Mouse (Mus musculus): ENCODE results near the gene Cutc. TPM values are rescaled to one million over a fixed set of nuclear protein-coding genes. Genes with fewer than 3 reads are reported as not detected.

The Cutc gene
- polyA plus RNA-seq, 1 experiment from 2014 or later, result 7.5 TPM

- Histone ChIP-seq H3K4me1 (ENCODE audit: control insufficient read depth, insufficient read depth, low read length) (no peaks in the 10 kb centered on the region), H3K9me3 (replicated peaks; ENCODE audit: control insufficient read depth, low read length, poor library complexity, severe bottlenecking) (no peaks in the 10 kb centered on the region), H3K4me2 (ENCODE audit: low read length) (no peak overlapping the region), H3K9ac (ENCODE audit: low read depth, low read length) (no peak overlapping the region), H3K27me3 (ENCODE audit: control insufficient read depth, insufficient read depth, low read depth, low read length) (no peaks in the 10 kb centered on the region), H3K36me3 (ENCODE audit: control insufficient read depth, insufficient read depth, low read length) (peaks cover 16% of the 10 kb centered on the region), H3K27ac (ENCODE audit: low read length) (no peak overlapping the region), H3K4me3 (ENCODE audit: low read depth, low read length) (no peak overlapping the region)
- 81% methylated on average over 8 of the region's 8 CpGs for WGBS
- no peak for ATAC-seq
Measured at GRCm38 (mm10) chr19:43722891-43723290, 29.9 kb upstream of the Cutc start.

DNA sequence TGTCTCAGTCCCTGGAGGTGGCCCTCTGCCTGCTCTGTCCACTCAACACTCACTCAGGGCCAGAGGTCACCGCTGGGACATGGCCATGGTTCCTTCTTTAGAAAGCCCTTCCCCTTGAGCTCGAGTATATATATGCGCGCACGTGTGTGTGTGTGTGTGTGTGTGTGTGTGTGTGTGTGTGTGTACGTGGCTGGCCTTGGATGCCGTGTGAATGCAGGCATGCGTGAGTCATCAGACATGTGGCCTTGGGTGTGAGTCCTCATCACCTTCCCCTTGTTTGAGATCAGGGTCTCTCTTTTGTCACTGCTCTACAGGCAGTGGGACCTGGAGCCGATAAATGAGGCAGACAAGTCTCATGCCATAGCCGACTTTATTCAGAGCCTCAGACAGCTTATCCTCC lies 29.3 kb upstream of the Cutc start:
- H3K27ac ChIP-seq (ENCODE audit: low read length), result no peak overlapping the region
- H3K4me1 ChIP-seq (ENCODE audit: control insufficient read depth, insufficient read depth, low read length), result no peaks in the 10 kb centered on the region
- H3K9ac ChIP-seq (ENCODE audit: low read depth, low read length), result no peak overlapping the region
- no peak overlapping the region for H3K4me2 ChIP-seq (ENCODE audit: low read length)
- no peak overlapping the region for H3K4me3 ChIP-seq (ENCODE audit: low read depth, low read length)
- WGBS, result 82% methylated on average over 9 of the region's 10 CpGs
- H3K9me3 ChIP-seq (replicated peaks; ENCODE audit: control insufficient read depth, low read length, poor library complexity, severe bottlenecking), result no peaks in the 10 kb centered on the region
- no peaks in the 10 kb centered on the region for H3K27me3 ChIP-seq (ENCODE audit: control insufficient read depth, insufficient read depth, low read depth, low read length)
- H3K36me3 ChIP-seq (ENCODE audit: control insufficient read depth, insufficient read depth, low read length), result peaks cover 18% of the 10 kb centered on the region
- ATAC-seq, result no peak

GRCm38 (mm10) chr19:43724194-43724593 lies 28.6 kb upstream of the Cutc start:
- Histone ChIP-seq H3K4me1 (ENCODE audit: control insufficient read depth, insufficient read depth, low read length) (no peaks in the 10 kb centered on the region), H3K9ac (ENCODE audit: low read depth, low read length) (no peak overlapping the region), H3K36me3 (ENCODE audit: control insufficient read depth, insufficient read depth, low read length) (peaks cover 21% of the 10 kb centered on the region), H3K9me3 (replicated peaks; ENCODE audit: control insufficient read depth, low read length, poor library complexity, severe bottlenecking) (no peaks in the 10 kb centered on the region), H3K4me2 (ENCODE audit: low read length) (no peak overlapping the region), H3K4me3 (ENCODE audit: low read depth, low read length) (no peak overlapping the region), H3K27me3 (ENCODE audit: control insufficient read depth, insufficient read depth, low read depth, low read length) (no peaks in the 10 kb centered on the region), H3K27ac (ENCODE audit: low read length) (no peak overlapping the region)
- WGBS, result 92% methylated on average over 20 of the region's 20 CpGs
- no peak for ATAC-seq

- H3K27ac ChIP-seq (ENCODE audit: low read length), result no peak overlapping the region
- H3K4me1 ChIP-seq (ENCODE audit: control insufficient read depth, insufficient read depth, low read length), result no peaks in the 10 kb centered on the region
- H3K4me2 ChIP-seq (ENCODE audit: low read length), result no peak overlapping the region
- H3K36me3 ChIP-seq (ENCODE audit: control insufficient read depth, insufficient read depth, low read length), result peaks cover 26% of the 10 kb centered on the region
- 85% methylated on average over 7 of the region's 7 CpGs for WGBS
- H3K9me3 ChIP-seq (replicated peaks; ENCODE audit: control insufficient read depth, low read length, poor library complexity, severe bottlenecking), result no peaks in the 10 kb centered on the region
- H3K9ac ChIP-seq (ENCODE audit: low read depth, low read length), result no peak overlapping the region
- H3K4me3 ChIP-seq (ENCODE audit: low read depth, low read length), result no peak overlapping the region
- H3K27me3 ChIP-seq (ENCODE audit: control insufficient read depth, insufficient read depth, low read depth, low read length), result no peaks in the 10 kb centered on the region
- ATAC-seq, result no peak
Measured at GRCm38 (mm10) chr19:43724821-43725220, 28.0 kb upstream of the Cutc start.

GRCm38 (mm10) chr19:43726510-43727146 lies 26.2 kb upstream of the Cutc start:
- no peak for ATAC-seq
- H3K9me3 ChIP-seq (replicated peaks; ENCODE audit: control insufficient read depth, low read length, poor library complexity, severe bottlenecking), result no peaks in the 10 kb centered on the region
- no peak overlapping the region for H3K9ac ChIP-seq (ENCODE audit: low read depth, low read length)
- no peak overlapping the region for H3K27ac ChIP-seq (ENCODE audit: low read length)
- H3K4me1 ChIP-seq (ENCODE audit: control insufficient read depth, insufficient read depth, low read length), result peaks cover 2% of the 10 kb centered on the region; the same call in 1 of the 2 replicates
- H3K27me3 ChIP-seq (ENCODE audit: control insufficient read depth, insufficient read depth, low read depth, low read length), result no peaks in the 10 kb centered on the region
- H3K36me3 ChIP-seq (ENCODE audit: control insufficient read depth, insufficient read depth, low read length), result peaks cover 25% of the 10 kb centered on the region
- no peak overlapping the region for H3K4me2 ChIP-seq (ENCODE audit: low read length)
- 68% methylated on average over 15 of the region's 15 CpGs for WGBS
- H3K4me3 ChIP-seq (ENCODE audit: low read depth, low read length), result no peak overlapping the region

DNA sequence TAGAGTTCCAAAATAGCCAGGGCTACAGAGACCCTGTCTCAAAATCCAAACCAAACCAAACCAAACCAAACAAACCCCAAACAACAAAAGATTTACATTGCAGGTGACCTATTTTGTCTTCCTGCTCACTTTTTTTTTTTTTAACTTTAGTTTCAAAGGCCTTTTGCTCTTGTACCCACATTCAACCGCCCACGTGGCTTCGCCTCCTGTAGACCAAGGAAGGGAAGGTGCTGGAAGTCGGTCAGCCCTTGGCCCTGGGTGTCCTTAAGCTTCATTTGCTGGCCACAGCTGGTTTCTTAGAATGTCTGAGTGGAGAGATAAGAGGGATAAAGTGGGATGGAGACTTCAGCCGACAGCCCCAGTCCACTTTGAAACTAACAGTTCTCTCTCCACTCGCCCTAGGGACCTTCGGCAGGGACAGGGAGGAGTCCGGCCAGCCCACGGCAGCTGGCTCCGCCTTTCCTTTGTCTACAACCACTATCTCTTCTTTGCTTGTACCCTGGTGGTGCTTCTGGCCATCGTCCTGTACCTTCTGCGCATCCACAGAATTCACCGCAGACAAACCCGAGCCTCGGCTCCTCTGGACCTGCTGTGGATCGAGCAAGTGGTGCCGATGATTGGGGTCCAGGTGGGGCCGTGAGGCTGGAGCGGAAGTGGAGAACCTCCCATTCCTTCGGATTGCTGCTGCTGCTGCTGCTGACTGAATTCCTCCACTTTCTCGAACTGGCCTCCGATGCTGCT lies 23.3 kb upstream of the Cutc start:
- Histone ChIP-seq H3K27ac (ENCODE audit: low read length) (no peak overlapping the region), H3K9ac (ENCODE audit: low read depth, low read length) (peak overlapping the region; percentile 44; the same call in 1 of the 2 replicates), H3K9me3 (replicated peaks; ENCODE audit: control insufficient read depth, low read length, poor library complexity, severe bottlenecking) (no peaks in the 10 kb centered on the region), H3K4me3 (ENCODE audit: low read depth, low read length) (peak overlapping the region; percentile 4; the same call in 1 of the 2 replicates), H3K27me3 (ENCODE audit: control insufficient read depth, insufficient read depth, low read depth, low read length) (no peaks in the 10 kb centered on the region), H3K4me2 (ENCODE audit: low read length) (peak overlapping the region; percentile 26), H3K36me3 (ENCODE audit: control insufficient read depth, insufficient read depth, low read length) (peaks cover 27% of the 10 kb centered on the region), H3K4me1 (ENCODE audit: control insufficient read depth, insufficient read depth, low read length) (peaks cover 2% of the 10 kb centered on the region; the same call in 1 of the 2 replicates)
- 41% methylated on average over 22 of the region's 22 CpGs for WGBS
- ATAC-seq, result no peak

DNA sequence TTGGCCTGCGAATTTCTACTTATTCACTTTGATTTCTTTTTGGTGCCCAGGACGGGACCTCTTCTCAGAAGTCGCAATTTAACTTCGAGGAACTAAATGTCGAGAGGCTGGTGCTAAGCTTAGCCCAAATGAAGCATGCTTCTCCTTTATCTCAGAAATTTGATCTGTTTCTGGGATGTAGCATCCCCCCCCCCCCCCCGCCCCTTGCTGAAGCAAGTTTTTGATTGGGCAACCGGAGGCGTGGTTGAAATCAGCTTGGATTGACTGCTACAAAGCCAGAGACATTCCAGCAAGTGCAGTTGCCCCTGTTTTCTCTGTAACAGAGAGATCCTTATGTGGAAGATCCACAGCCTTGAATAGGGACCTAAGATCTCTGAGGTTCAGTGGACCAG lies 22.8 kb upstream of the Cutc start:
- Histone ChIP-seq H3K4me1 (ENCODE audit: control insufficient read depth, insufficient read depth, low read length) (peaks cover 2% of the 10 kb centered on the region; the same call in 1 of the 2 replicates), H3K27ac (ENCODE audit: low read length) (no peak overlapping the region), H3K9me3 (replicated peaks; ENCODE audit: control insufficient read depth, low read length, poor library complexity, severe bottlenecking) (no peaks in the 10 kb centered on the region), H3K4me2 (ENCODE audit: low read length) (peak overlapping the region; percentile 26), H3K9ac (ENCODE audit: low read depth, low read length) (no peak overlapping the region; the same call in 1 of the 2 replicates), H3K4me3 (ENCODE audit: low read depth, low read length) (no peak overlapping the region; the same call in 1 of the 2 replicates), H3K27me3 (ENCODE audit: control insufficient read depth, insufficient read depth, low read depth, low read length) (no peaks in the 10 kb centered on the region), H3K36me3 (ENCODE audit: control insufficient read depth, insufficient read depth, low read length) (peaks cover 29% of the 10 kb centered on the region)
- 20% methylated on average over 8 of the region's 8 CpGs for WGBS
- no peak for ATAC-seq

GRCm38 (mm10) chr19:43731157-43731556 lies 21.6 kb upstream of the Cutc start:
- Histone ChIP-seq H3K36me3 (ENCODE audit: control insufficient read depth, insufficient read depth, low read length) (peaks cover 26% of the 10 kb centered on the region), H3K9ac (ENCODE audit: low read depth, low read length) (no peak overlapping the region), H3K9me3 (replicated peaks; ENCODE audit: control insufficient read depth, low read length, poor library complexity, severe bottlenecking) (no peaks in the 10 kb centered on the region), H3K4me2 (ENCODE audit: low read length) (no peak overlapping the region), H3K27me3 (ENCODE audit: control insufficient read depth, insufficient read depth, low read depth, low read length) (no peaks in the 10 kb centered on the region), H3K4me3 (ENCODE audit: low read depth, low read length) (no peak overlapping the region), H3K4me1 (ENCODE audit: control insufficient read depth, insufficient read depth, low read length) (peaks cover 2% of the 10 kb centered on the region; the same call in 1 of the 2 replicates), H3K27ac (ENCODE audit: low read length) (no peak overlapping the region)
- WGBS, result 64% methylated on average over 7 of the region's 7 CpGs
- no peak for ATAC-seq

GRCm38 (mm10) chr19:43738409-43738808 lies 14.4 kb upstream of the Cutc start:
- Histone ChIP-seq H3K36me3 (ENCODE audit: control insufficient read depth, insufficient read depth, low read length) (peaks cover 51% of the 10 kb centered on the region), H3K4me3 (ENCODE audit: low read depth, low read length) (no peak overlapping the region), H3K27ac (ENCODE audit: low read length) (no peak overlapping the region), H3K9ac (ENCODE audit: low read depth, low read length) (no peak overlapping the region), H3K27me3 (ENCODE audit: control insufficient read depth, insufficient read depth, low read depth, low read length) (no peaks in the 10 kb centered on the region), H3K4me1 (ENCODE audit: control insufficient read depth, insufficient read depth, low read length) (no peaks in the 10 kb centered on the region), H3K9me3 (replicated peaks; ENCODE audit: control insufficient read depth, low read length, poor library complexity, severe bottlenecking) (no peaks in the 10 kb centered on the region), H3K4me2 (ENCODE audit: low read length) (no peak overlapping the region)
- WGBS, result 96% methylated on average over 10 of the region's 10 CpGs
- no peak for ATAC-seq

All from midbrain, embryonic 16.5 days (tissue).